Mouse (Mus musculus) gastrocnemius, adult 8-10 months (tissue): ENCODE measurements at regions not wholly inside any gene's neighbourhood (a gene's known extent, or its start where the extent isn't known, plus 50 kb on each side); places are given as distances from the start of the nearest gene placed in this dataset.
A peak's percentile ranks its signal among the peaks of the same experiment; 100 is the strongest.

Experiments used
- DNase-seq, 2 experiments: peaks; one replicate each; pipeline ENCODE4 v3.0.0; 2022; ENCODE audit warnings: low spot score in 2 of 2

DNA sequence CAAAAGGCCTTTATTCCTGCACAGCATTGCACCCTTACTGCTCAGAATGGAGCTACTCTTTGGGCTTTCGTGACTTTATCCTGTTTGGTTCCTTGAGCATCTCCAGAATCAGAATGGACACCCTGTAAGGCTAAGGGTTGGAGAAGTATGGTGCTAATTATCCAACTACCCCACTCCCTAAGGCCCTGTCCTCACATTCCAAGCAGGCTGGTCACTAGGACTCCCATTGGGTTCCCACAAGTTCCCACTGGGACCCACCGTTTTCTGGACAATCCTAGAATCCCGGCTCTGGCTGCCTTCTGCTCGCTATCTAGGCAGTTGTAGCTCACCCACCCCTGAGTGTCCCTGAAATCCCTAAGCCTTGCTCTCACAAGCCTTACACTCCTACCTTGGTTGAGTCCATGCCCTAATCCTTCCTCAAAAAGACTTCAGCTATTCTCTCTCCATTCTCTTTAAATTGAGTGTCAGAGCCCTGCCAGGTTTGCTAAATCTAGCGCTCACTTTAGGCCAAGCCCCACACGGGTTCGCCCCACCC, 146.1 kb downstream of the Efcab1 start:
- DNase-seq, result peak in 1 of 2 experiments; percentile 5

DNA sequence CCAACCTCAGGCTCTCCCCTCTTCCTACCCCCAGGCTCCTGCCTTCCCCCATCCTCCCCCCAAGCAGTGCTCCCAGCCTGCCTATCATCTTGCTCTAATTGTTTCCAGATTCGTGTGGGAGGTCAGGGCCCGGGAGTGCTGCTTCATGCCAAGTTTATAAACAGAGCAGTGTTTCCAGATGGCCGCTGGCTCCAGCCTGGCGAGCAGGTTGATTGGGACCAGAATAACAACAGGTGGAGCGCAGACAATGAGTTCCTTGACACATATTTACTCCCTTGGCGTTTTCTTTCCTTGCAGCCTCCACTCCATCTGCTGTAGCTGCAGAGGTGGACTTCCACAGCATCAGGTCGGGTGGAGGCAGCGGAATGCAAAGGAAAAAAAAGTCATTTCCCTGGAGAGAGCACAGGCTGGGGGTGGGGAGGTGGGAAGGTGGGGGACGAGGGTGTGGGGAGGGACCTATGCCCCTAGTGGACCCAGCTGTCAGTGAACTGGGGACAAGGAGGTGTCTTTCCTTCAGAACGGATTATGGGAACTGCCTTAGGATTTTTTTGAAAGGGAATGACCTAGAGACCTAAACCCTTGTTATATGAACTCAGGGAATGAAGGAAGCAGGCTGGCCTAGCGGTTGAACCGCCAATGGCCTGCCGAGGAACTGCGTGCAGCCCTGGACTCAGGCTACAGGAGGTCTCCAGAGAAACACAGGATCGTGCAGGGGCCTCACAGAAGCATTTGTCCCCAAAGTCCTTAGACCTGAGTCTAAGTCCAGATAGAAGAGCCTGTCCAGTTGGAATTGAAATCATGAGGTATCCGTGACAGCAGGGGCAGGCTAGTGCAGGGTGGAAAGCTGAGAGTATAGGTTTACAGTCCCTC, 146.8 kb downstream of the Efcab1 start:
- DNase-seq, result peak; percentile 56 to 67

DNA sequence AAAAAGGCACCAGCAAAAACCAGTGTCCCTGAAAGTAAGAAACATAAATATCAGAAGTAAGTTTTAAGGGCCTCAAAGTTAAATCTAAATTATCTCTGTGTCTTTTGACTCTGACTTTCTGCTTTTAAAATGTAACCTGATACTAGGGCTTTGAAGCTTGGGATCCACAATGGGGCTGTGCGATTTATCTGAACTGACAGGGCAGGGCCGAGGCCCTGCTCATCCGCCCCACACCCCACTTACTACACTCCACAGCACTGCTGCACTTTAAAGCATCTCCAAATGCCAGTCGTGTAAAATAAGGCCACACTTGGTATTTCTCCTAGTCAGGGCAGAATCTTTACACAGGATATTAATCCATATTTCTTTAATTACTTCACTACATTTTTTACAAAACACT, 147.4 kb downstream of the Efcab1 start:
- no peak for DNase-seq

DNA sequence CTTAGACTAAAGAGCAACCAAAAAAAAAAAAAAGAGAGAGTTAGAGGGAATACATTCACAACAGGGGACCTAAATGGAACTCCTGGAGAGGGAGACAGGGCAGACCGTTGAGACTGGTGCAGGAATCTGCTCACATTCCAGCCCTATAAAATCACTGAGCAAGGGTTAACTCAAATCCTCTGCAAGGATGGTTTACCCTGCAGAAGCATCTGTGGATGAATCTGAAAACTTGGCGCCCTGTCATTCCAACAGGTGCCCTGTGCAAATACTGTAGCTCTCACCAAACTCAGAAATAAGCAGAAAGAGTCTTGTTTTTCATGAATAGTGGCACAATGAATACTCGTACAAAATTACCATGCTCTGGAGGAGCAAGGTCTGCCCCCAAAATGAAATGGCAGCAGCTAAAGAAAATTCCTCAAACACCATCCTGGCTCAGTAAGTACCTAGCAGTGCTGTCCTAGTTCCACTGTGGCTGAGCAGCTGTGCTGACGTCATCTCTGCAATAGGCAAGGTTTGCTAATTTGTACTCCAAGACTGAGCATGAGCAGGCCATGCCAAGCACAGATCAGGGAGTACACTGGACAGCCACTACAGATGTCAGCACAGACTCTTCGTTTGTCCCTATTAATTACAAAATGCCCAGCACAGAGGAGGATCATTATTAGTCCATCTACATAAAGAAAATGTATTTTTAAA, 148.0 kb downstream of the Efcab1 start:
- DNase-seq, result peak in 1 of 2 experiments; percentile 7

DNA sequence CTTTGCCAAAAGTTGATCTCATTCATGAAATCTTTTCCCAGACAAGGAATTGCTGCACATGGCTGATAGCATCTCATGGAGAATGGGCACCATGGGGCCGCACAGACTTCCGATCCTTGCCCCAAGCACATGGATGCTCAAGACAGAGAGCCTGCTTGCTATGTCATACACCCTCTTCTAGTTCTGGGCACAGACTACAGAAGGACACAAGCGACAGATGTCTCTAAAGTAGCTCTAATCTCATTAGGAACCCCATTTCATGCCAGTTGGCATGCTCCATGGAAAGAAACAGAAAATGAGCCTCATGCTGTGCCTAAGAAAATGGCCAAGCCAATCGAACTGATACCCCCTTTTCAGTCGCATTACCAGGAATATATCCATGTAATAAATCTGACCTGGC, 149.3 kb downstream of the Efcab1 start:
- peak in 1 of 2 experiments; percentile 2 for DNase-seq

DNA sequence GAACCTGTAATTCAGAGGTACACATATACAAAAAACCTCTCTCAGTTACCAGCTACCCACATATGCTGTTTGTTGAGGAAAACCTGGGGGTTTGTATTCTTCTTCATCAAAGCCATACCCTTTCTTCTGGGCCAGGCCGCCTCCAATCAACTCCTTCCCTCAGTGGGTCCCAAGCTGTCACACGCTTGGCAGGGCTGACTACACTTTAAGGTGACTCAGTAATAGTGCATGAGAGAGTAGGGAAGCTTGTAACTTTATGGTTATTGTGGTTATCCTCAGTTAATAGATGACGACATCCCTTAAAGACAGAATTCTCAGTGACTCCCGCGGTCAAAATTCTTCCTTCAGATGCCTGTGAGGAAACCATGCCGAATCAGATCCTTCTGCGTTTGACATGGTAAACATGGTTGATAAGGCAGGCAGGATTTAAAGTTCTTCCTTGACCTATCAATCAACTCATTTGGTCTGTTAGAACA, 164.1 kb downstream of the Efcab1 start:
- no peak for DNase-seq

DNA sequence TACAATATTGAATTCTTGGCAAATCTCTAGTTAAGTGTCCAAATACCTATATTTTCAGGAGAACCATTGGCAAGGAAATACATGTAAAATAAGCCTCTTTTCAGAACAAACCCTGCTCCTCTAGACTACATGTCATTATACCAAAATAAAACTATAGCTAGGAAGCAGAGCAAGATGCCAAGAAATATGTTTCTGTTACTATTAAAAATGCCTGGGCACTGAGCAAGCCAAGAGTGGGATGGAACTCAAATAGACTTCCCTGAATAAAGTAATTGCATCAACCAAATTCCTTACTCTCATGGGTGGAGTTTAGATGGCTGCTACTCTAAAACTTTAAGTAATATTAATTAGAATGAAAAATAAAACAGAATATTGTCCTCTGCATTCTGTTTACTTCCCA, 168.0 kb downstream of the Efcab1 start:
- DNase-seq, result no peak

DNA sequence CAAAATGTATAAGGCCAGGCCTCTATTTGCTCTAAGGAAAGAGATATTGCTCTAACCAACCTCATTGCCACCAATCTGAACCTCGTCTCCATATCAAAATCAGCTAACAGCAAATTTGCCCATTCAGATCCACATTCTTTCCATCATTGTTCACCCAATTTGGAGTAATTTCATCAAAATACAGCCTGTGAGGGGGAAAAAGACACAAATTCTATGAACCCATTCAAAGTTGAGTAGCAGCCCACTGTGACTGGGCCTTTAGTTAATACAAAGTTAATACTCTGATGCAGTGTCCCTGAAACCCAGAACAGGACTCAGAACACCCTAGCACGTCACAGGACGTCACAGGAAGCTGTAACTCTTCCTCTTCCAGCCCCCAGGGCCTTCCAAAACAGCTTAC, 177.3 kb downstream of the Efcab1 start:
- DNase-seq, result no peak

DNA sequence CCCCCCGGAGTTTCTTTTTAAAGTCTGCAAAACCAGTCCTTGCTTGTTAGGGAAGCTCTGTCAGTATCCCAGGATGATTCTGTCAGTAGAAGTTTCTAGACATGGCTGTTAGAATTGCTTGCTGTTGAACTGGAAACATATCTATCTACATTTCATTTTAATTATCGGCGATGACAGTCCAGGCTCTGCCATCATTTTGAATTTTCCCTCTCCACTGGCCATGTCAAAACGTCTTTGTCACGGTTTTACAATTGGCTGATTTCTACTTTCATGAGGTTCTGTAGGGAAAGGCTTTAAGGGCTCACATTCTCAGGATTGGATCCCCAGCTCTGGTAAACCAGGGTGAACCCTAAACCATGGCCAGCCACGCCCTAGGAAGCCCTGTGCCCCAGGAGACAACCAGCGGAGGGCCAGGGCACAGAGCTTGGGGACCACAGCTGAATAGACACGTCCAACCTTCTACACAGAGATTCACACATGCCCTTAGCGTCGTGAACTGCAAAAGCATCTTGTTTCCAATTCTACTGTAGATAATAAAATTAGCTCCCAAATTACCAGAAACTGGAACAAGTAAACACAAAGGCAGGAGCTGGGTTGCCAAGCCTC, 177.8 kb downstream of the Efcab1 start:
- no peak for DNase-seq

DNA sequence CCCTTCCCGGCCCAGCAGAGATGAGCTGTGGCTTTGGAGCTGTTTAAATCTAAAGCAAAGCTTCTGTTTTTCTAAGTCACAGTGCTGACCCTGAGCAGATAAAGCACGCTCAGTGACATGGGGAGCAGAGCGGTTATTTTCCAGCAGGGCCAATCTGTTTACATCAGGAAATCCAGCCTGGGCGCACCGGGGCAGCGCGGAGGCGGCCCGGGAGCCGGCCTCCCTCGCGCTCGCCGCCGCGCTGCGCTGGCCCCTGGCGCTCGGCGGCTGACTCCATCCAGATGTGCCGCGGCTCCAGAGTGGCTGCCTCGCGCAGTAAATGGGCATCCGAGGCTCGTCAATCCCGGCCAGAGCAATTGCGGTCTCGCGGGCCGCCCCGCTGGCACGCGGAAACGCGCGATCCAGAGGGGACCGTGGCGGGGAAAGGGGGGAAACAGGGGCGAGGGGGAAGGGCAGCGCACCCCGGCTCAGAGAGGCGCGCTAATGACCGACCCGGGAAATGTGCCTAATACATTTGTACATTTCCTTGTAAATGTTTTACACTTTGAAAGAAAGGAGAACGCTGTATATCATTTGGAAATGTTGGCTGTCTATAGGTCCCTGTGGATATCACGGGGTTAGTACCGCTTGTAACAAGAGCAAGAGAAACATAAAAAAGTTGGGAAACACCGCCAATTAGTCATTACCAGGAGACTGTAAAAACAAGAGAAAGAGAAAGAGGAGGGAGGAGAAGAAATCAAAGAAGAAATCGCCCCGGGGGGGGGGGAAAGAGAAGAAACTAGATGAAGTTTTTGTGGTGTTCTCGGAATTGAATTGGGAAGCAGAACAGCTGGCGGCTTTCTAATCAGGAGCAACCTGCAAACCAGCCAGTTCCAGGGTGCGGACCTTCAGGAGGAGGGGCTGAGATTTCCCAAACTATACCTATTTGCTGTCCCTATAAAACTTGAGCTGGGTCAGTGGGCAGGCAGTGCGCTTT, 178.6 kb downstream of the Efcab1 start:
- peak; percentile 5 to 17 for DNase-seq

DNA sequence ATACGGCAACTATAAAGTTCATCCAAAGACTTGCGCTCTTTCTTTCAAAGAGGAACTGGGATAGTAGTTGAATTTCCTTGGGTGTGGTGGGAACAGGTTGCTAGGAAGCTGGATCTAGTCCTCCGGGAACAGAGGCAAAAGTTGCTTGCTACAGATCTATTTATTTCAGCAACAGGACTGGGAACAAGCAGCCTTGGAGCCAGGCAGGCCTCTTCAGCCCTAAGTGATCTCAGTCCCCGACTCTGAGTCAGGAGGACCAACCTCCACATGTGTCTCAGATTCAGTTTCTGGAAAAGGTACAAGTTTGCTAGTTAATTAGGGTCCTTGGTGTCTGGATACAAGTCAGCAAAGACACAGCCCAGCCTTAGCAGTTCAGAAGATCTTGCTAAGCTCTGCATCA, 180.2 kb downstream of the Efcab1 start:
- DNase-seq, result peak; percentile 13 to 23

DNA sequence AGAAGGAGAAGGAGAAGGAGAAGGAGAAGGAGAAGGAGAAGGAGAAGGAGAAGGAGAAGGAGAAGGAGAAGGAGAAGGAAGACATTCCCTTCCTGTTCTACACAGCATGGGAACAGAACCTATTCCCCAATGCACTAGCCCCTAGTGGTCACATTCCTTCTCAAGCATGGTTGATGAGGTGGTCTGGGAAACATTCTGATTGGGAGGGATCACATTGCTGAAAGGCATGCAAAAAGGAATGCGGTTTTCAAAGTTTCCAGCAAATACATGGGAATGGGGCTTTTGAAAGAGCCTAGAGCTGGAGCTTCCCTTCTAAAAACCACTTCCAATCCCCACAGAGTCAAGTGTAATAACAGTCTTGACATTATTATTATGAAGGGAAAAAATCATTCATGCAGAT, 197.5 kb downstream of the Efcab1 start:
- no peak for DNase-seq

DNA sequence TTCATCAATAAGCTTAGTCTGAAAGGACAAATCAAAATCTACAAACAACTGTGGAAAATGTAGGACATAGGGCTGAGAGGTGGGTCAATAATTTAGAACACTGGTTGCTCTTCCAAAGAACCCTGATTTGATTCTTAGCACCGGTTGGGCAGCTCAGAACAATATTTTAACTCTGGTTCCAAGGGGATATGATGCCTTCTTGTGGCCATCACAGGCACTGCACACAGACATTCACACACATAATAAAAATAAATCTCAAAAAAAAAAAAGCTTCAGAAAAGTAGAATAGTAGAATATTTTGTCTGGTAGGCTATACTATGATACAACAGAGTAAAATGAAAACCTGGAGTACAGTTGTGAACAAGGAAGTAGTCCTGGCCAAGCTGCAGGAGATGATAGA, 200.8 kb downstream of the Efcab1 start:
- no peak for DNase-seq

DNA sequence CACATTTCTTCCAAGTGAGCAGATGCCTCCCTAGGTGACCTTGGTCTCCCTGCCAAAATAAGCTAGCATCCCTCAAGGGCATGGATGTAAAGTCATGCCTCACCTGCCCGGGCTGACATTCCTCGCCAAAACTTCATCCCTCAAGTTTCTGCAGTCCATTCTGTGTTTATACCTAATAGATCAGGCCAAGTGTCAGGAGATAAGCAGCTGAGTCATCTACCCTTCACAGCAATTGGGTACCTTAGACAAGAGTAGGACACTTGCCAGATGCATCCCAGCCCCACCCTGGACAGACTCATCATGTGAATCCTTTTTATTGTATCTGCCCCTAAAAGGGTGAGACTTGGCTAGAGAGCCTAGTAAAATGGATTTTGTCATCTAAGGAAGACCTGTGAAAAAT, 204.1 kb upstream of the Gm21897 start:
- no peak for DNase-seq

DNA sequence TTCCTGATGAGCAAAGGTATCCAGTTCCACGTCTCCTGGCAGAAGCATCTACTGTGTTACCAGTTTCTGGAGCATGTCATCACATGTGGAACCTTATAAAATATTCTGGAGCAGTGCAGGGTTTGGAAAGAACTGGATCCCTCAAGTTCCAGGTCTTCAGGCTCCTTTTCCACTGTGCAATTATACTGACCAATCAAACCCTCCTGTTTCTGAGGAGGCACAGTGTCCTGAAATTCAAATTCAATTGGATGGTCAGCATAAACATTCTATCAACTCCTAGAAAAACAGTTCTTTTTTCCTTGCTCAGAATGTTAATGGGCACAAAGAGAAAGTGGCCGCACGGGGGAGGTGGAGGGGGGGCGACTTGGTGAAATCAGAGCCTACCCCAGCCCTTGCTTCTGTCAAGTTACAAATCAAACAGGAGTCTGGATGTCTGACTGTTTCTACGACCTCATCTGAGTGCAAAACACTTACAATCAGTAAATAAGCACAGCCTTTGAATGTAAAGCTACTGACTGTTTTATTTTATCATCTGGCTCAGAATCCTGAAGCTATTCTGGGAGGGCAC, 203.2 kb upstream of the Gm21897 start:
- DNase-seq, result no peak

DNA sequence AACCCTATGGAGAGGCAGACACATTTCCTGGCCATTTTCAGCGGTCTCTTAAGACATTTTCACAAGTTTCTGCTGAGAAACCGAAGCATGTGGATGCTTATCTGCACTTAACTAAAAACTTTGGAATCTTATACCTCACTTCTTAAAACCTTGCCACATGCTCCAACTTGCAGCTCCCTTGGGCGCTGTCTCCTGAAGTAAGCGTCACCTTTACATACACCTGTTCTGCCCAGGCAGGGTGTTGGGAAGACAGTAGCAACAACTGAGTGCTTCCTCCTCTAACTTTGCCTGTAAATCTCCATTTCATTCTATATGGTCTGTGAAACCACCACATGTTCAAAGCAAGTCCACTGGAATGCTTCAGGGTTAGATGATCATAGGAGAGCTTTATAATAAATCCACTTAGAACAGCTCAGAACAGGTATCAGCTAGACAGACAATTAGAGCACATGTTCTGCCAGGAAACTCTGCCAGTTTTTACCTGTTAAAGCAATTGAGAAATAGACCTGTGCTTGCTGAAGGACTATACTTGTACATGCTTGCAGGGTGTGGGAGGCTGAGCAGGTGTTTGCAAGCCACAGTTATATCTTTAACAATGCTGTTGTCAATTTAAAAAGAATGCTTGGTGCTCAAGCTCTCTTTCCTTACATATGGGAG, 202.6 kb upstream of the Gm21897 start:
- DNase-seq, result no peak

DNA sequence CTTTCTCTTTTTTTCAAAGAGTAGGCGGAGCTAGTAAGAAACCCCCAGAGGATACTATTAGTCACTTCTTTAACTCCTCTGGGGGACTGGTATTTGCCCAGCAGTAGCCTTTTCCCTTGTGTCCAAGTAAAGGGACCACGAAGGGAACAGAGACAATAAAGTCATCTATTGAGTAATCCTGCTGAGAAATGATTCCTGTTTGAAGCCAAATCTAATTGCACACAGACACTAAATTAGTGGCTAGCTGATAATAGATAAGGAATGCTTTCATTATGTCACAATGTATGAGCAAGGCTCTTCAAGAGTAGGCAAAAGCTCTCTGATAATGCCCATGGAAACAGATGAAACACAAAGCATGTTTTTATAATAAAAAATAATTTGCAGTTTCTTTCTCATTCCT, 201.9 kb upstream of the Gm21897 start:
- no peak for DNase-seq

DNA sequence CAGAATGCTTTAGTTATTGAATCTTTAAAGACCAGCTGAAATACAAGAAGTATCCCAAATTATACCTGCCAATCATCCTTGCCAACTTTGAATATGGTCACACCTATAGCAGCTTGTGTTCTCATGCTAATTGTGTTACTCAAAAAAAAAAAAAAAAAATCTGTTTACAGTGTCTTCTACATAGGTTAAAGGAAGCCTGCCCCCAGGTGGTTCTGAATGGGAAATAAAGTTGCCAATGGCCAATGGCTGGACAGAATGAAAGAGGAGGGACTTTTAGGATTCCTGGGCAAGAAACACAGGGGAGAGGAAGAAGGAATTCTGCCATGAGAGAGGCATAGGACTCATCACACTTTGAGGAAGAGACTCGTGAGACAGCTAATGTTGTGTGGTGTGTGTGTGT, 197.5 kb upstream of the Gm21897 start:
- no peak for DNase-seq

DNA sequence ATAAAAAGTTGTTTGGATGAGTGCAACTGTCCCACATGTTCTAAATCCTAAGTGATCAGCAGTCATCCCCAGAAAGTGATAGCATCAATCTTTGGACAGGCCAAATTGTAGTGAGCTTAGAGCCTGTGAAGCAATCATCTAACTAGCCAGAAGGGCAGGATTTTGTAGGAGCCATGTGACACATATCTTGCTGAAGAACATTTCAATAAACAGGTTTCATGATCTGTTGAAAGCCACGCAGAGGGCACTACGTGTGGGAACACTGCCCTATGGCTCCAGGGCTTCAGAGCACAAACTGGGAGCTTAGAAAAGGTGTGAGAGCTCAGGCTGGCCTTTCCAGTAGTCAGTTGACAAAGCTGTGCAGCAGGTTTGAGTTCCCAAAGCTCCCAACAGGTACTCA, 188.3 kb upstream of the Gm21897 start:
- no peak for DNase-seq

DNA sequence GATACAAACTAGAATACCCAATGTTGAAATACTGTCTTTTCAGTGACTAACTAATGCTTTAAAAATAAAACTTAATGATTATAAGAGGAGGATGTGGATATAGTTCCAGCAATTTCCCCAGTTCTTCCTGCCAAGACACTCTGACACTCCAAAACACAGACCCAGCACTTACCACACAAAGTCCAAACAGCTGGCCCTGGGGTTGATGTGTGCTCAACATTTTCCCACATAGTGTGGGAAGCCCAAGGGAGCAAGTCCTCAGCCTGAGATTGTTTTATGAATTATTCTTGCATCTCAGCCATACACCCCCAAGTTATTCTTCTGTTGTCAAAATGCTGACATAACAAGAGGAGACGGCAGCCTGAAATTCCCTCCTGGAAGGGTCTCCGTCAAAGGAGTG, 187.5 kb upstream of the Gm21897 start:
- DNase-seq, result no peak
